Mouse (Mus musculus) yolk sac, embryonic 10.5 days (tissue): ENCODE results near the gene Gm9602.
"Not testable (repeated sequence)": the region's sequence is repeated elsewhere in the genome, so short reads cannot be mapped to it uniquely, and the experiment has no call there.

Source experiments
- DNase-seq: peaks from one replicate; pipeline ENCODE4 v3.0.0-alpha.2; 2017; ENCODE audit warnings: low spot score

Gm9602 gene

GRCm38 (mm10) chr14:4776037-4776436, at the start of gene Gm9602:
Gene Gm9602 (plus strand): TSS chr14:4776337.
- DNase-seq: not testable (repeated sequence)

- not testable (repeated sequence) for DNase-seq
Measured at GRCm38 (mm10) chr14:4806421-4806820, 30.3 kb downstream of the Gm9602 start.

DNA sequence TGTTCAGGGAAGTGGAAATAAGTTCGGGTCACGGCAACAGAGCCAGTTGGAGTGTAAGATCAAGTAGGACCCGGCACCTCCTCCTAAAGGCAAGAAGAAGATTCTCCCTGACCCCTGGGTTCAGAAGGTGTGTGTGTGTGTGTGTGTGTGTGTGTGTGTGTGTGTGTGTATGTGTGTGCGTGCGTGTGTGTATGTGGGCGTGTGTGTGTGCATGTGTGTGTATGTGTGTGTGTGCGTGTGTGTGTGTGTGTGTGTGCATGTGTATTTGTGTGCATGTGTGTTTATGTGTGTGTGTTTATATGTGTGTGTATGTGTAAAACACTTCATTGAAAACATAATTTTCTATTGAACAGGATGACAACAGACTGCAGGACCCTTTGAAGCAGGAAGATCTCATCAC, 45.8 kb downstream of the Gm9602 start:
- not testable (repeated sequence) for DNase-seq
